Mouse (Mus musculus) midbrain, embryonic 16.5 days (tissue): ENCODE data around the gene Cnot1. TPM values are rescaled to one million over a fixed set of nuclear protein-coding genes. Genes with fewer than 3 reads are reported as not detected.

ENCODE experiments used
- ATAC-seq: fragments of 200-750 bp; cut with Nextera tagmentation; 2 replicates; pipeline ENCODE4 v1.8.0; 2017; ENCODE audit warnings: moderate TSS enrichment
- H3K27ac ChIP-seq: fragments of 300-500 bp; sonication (generic); 2 replicates; pipeline ENCODE4 v1.5.1; 2014; ENCODE audit warnings: mild to moderate bottlenecking, low read length, mixed read lengths
- H3K27me3 ChIP-seq: fragments of 300-500 bp; sonication (generic); 2 replicates; pipeline ENCODE4 v1.6.1; 2014; ENCODE audit warnings: low read depth, low read length, mixed read lengths; ENCODE audit not compliant: control insufficient read depth, insufficient read depth
- H3K36me3 ChIP-seq: fragments of 300-500 bp; sonication (generic); 2 replicates; pipeline ENCODE4 v1.6.1; 2014; ENCODE audit warnings: mild to moderate bottlenecking, low read length, moderate library complexity, mixed read lengths; ENCODE audit not compliant: control insufficient read depth, insufficient read depth
- H3K4me1 ChIP-seq: fragments of 300-500 bp; sonication (generic); 2 replicates; pipeline ENCODE4 v1.6.1; 2014; ENCODE audit warnings: mild to moderate bottlenecking, low read length, mixed read lengths; ENCODE audit not compliant: control insufficient read depth, insufficient read depth
- H3K4me2 ChIP-seq: fragments of 300-500 bp; sonication (generic); 2 replicates; pipeline ENCODE4 v1.6.1; 2014; ENCODE audit warnings: mild to moderate bottlenecking, low read length, mixed read lengths
- H3K4me3 ChIP-seq: fragments of 300-500 bp; sonication (generic); 2 replicates; pipeline ENCODE4 v1.5.1; 2014; ENCODE audit warnings: low read depth, mild to moderate bottlenecking, low read length, moderate library complexity, mixed read lengths
- H3K9ac ChIP-seq: fragments of 300-500 bp; sonication (generic); 2 replicates; pipeline ENCODE4 v1.6.1; 2014; ENCODE audit warnings: low read depth, low read length, mixed read lengths
- H3K9me3 ChIP-seq: fragments of 300-500 bp; sonication (generic); replicated peaks from 2 replicates; pipeline ENCODE4 v1.6.1; 2014; ENCODE audit warnings: mild to moderate bottlenecking, low read length, mixed read lengths; ENCODE audit not compliant: control insufficient read depth, poor library complexity, severe bottlenecking
- WGBS: fragments of 180-500 bp; shearing (Covaris S2); extraction: QIAGEN DNeasy Blood & Tissue Kit; methylation state at CpG from one replicate; pipeline ENCODE4 v1.1.7; 2014; 5-methylcytosine and 5-hydroxymethylcytosine counted together
- polyA plus RNA-seq: library from polyadenylated mRNA; unstranded; fragments of >200 nt; fragmentation: Nextera tagmentation; extraction: Ambion mirVana; gene quantifications from 2 replicates; pipeline ENCODE4 v1.2.1, GENCODE M21; 2015

The Cnot1 gene
- polyA plus RNA-seq, 1 experiment from 2014 or later, result 41.2 TPM

- H3K27ac ChIP-seq, result no peak overlapping the region
- ATAC-seq, result no peak
- no peaks in the 10 kb centered on the region for H3K4me1 ChIP-seq
- H3K9ac ChIP-seq, result no peak overlapping the region
- no peaks in the 10 kb centered on the region for H3K9me3 ChIP-seq
- H3K36me3 ChIP-seq, result no peaks in the 10 kb centered on the region
- H3K4me3 ChIP-seq, result no peak overlapping the region
- H3K27me3 ChIP-seq, result no peaks in the 10 kb centered on the region
- WGBS, result 78% methylated on average over 3 of the region's 3 CpGs
- no peak overlapping the region for H3K4me2 ChIP-seq
Measured at GRCm38 (mm10) chr8:95822699-95823098, 15.4 kb upstream of the Cnot1 start.

- Histone ChIP-seq H3K9me3 (no peaks in the 10 kb centered on the region), H3K4me2 (no peak overlapping the region), H3K4me1 (no peaks in the 10 kb centered on the region), H3K4me3 (no peak overlapping the region), H3K9ac (no peak overlapping the region), H3K27me3 (no peaks in the 10 kb centered on the region), H3K36me3 (no peaks in the 10 kb centered on the region), H3K27ac (no peak overlapping the region)
- ATAC-seq, result no peak
- 83% methylated on average over 5 of the region's 5 CpGs for WGBS
Measured at GRCm38 (mm10) chr8:95822096-95822495, 14.8 kb upstream of the Cnot1 start.

GRCm38 (mm10) chr8:95821266-95821665 lies 14.0 kb upstream of the Cnot1 start:
- Histone ChIP-seq H3K9me3 (no peaks in the 10 kb centered on the region), H3K4me2 (no peak overlapping the region), H3K27me3 (no peaks in the 10 kb centered on the region), H3K36me3 (no peaks in the 10 kb centered on the region), H3K9ac (no peak overlapping the region), H3K4me3 (no peak overlapping the region), H3K27ac (no peak overlapping the region), H3K4me1 (no peaks in the 10 kb centered on the region)
- no peak for ATAC-seq
- 95% methylated on average over 6 of the region's 6 CpGs for WGBS

GRCm38 (mm10) chr8:95818211-95818610 lies 10.9 kb upstream of the Cnot1 start:
- Histone ChIP-seq H3K27me3 (no peaks in the 10 kb centered on the region), H3K4me2 (no peak overlapping the region), H3K4me1 (no peaks in the 10 kb centered on the region), H3K36me3 (no peaks in the 10 kb centered on the region), H3K9me3 (no peaks in the 10 kb centered on the region), H3K9ac (no peak overlapping the region), H3K4me3 (no peak overlapping the region), H3K27ac (no peak overlapping the region)
- WGBS, result 67% methylated on average over 1 of the region's 1 CpGs
- no peak for ATAC-seq

- no peak overlapping the region for H3K4me2 ChIP-seq
- WGBS, result 65% methylated on average over 3 of the region's 3 CpGs
- no peak overlapping the region for H3K9ac ChIP-seq
- H3K9me3 ChIP-seq, result no peaks in the 10 kb centered on the region
- H3K27me3 ChIP-seq, result no peaks in the 10 kb centered on the region
- H3K4me1 ChIP-seq, result no peaks in the 10 kb centered on the region
- no peaks in the 10 kb centered on the region for H3K36me3 ChIP-seq
- ATAC-seq, result no peak
- no peak overlapping the region for H3K27ac ChIP-seq
- H3K4me3 ChIP-seq, result no peak overlapping the region
Measured at GRCm38 (mm10) chr8:95817597-95817996, 10.3 kb upstream of the Cnot1 start.

- Histone ChIP-seq H3K27ac (no peak overlapping the region), H3K4me1 (no peaks in the 10 kb centered on the region), H3K27me3 (no peaks in the 10 kb centered on the region), H3K4me2 (no peak overlapping the region), H3K9ac (no peak overlapping the region), H3K9me3 (no peaks in the 10 kb centered on the region), H3K4me3 (no peak overlapping the region), H3K36me3 (no peaks in the 10 kb centered on the region)
- WGBS, result 50% methylated on average over 5 of the region's 6 CpGs
- no peak for ATAC-seq
Measured at GRCm38 (mm10) chr8:95816044-95816708, 8.9 kb upstream of the Cnot1 start.

GRCm38 (mm10) chr8:95810184-95810591 lies 2.9 kb upstream of the Cnot1 start:
- Histone ChIP-seq H3K27me3 (no peaks in the 10 kb centered on the region), H3K36me3 (no peaks in the 10 kb centered on the region)
- 61% methylated on average over 3 of the region's 3 CpGs for WGBS

GRCm38 (mm10) chr8:95809116-95809515 lies 1.9 kb upstream of the Cnot1 start:
- no peak overlapping the region for H3K4me3 ChIP-seq
- peaks cover 17% of the 10 kb centered on the region for H3K4me1 ChIP-seq
- no peaks in the 10 kb centered on the region for H3K9me3 ChIP-seq
- H3K9ac ChIP-seq, result no peak overlapping the region
- no peaks in the 10 kb centered on the region for H3K27me3 ChIP-seq
- H3K36me3 ChIP-seq, result no peaks in the 10 kb centered on the region
- H3K27ac ChIP-seq, result no peak overlapping the region
- no peak for ATAC-seq
- WGBS, result 89% methylated on average over 5 of the region's 5 CpGs
- no peak overlapping the region for H3K4me2 ChIP-seq

More at GRCm38 (mm10) chr8:95810184-95810591, 2.9 kb upstream of the Cnot1 start:
- H3K4me3 ChIP-seq, result no peak overlapping the region
- peaks cover 10% of the 10 kb centered on the region for H3K4me1 ChIP-seq
- H3K4me2 ChIP-seq, result no peak overlapping the region
- H3K9ac ChIP-seq, result no peak overlapping the region
- H3K9me3 ChIP-seq, result no peaks in the 10 kb centered on the region
- H3K27ac ChIP-seq, result no peak overlapping the region
- no peak for ATAC-seq

- no peak for ATAC-seq
- H3K4me1 ChIP-seq, result peaks cover 21% of the 10 kb centered on the region
- WGBS, result 88% methylated on average over 4 of the region's 4 CpGs
Measured at GRCm38 (mm10) chr8:95808631-95809030, 1.4 kb upstream of the Cnot1 start.

More at GRCm38 (mm10) chr8:95808631-95809030, 1.4 kb upstream of the Cnot1 start:
- Histone ChIP-seq H3K9ac (no peak overlapping the region), H3K4me2 (no peak overlapping the region), H3K27ac (no peak overlapping the region), H3K36me3 (no peaks in the 10 kb centered on the region), H3K27me3 (no peaks in the 10 kb centered on the region), H3K4me3 (no peak overlapping the region), H3K9me3 (no peaks in the 10 kb centered on the region)
